Mouse (Mus musculus) erythroblast, embryonic 14.5 days (primary cell): ENCODE results near the gene Iqgap3.

Experiments
- GATA1 ChIP-seq: IDR thresholded peaks from 2 replicates; pipeline ENCODE4 v1.6.1; 2012; ENCODE audit warnings: low read length, inconsistent platforms, mixed read lengths
- TAL1 ChIP-seq: IDR thresholded peaks from 3 replicates; pipeline ENCODE4 v1.6.1; 2012; ENCODE audit warnings: low read length, inconsistent platforms, mixed read lengths

GRCm38 (mm10) chr3:88073631-88074030 is 8.1 kb upstream of the Iqgap3 start:
- no peak for TF ChIP-seq GATA1
- TF ChIP-seq TAL1 = no peak
